Mouse (Mus musculus): Measurements from ENCODE around the gene Wfikkn2.
A peak's percentile ranks its signal among the peaks of the same experiment; 100 is the strongest.

The Wfikkn2 gene

DNA sequence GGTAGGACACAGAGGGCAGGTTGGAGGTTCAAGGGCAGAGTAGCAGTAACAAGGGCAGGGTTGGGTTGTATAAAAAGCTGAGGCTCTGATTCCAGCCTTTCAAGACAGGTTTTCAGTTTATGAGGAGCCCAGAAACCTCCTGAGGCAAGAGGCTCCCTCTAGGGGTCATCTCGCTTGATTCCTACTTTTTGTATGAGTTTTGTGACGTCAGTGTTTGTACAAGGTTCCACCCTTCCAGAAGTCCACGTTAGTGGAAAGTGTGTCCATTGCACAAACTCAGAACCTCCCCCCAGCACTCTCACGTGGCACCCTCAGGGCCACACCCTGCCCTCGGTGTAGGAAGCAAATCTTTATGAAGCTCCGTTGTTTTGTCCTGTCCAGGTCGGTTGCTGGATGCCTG lies 19.8 kb downstream of the Wfikkn2 start:
- DNase-seq (ENCODE audit: low read depth, low spot score), result peak; percentile 84

- DNase-seq (ENCODE audit: low read depth, low spot score), result no peak
Observed at GRCm38 (mm10) chr11:94223531-94223930, 22.3 kb downstream of the Wfikkn2 start.

GRCm38 (mm10) chr11:94221257-94221656 lies 24.5 kb downstream of the Wfikkn2 start:
- no peak for DNase-seq (ENCODE audit: low read depth, low spot score)

DNA sequence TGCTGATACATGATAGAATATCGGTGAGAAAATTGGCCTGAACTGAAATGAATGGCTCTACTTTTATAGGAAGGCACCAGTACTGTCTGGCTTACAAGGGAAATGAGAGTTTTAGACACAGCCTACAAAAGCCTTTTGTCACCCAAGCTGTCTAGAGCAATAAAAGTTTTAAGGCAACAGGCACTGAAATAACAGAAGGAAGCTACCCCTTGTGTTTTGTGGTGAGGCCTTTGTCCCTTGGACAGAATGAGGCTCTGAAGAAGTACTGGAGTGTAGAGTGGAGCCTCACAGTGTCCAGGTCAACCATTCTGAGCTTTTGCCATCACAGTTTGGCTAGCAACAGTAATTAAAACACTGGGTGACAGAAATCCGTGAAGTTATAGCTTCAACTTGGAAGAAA lies 29.6 kb downstream of the Wfikkn2 start:
- DNase-seq (ENCODE audit: low read depth, low spot score), result no peak

GRCm38 (mm10) chr11:94215581-94215980 lies 30.2 kb downstream of the Wfikkn2 start:
- DNase-seq (ENCODE audit: low read depth, low spot score), result no peak

DNA sequence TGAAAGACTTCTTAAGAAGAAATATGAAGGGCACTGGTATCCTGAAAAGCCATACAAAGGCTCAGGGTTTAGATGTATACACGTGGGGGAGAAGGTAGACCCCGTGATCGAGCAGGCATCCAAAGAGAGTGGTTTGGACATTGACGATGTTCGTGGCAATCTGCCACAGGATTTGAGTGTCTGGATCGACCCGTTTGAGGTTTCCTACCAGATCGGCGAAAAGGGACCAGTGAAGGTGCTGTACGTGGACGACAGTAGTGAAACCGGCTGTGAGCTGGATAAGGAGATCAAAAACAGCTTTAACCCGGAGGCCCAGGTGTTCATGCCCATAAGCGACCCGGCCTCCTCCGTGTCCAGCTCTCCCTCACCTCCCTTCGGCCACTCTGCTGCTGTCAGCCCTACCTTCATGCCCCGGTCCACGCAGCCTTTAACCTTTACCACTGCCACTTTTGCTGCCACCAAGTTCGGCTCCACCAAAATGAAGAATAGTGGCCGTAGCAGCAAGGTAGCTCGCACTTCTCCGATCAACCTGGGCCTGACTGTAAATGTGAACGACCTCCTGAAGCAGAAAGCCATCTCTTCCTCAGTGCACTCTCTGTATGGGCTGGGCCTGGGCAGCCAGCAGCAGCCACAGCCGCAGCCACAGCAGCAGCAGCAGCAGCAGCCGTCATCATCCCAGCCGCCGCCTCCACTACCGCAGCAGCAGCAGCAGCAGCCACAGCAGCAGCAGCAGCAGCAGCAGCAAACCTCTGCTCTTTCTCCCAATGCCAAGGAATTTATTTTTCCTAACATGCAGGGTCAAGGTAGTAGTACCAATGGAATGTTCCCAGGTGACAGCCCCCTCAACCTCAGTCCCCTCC lies 31.8 kb downstream of the Wfikkn2 start:
- DNase-seq (ENCODE audit: low read depth, low spot score), result peak; percentile 47

DNA sequence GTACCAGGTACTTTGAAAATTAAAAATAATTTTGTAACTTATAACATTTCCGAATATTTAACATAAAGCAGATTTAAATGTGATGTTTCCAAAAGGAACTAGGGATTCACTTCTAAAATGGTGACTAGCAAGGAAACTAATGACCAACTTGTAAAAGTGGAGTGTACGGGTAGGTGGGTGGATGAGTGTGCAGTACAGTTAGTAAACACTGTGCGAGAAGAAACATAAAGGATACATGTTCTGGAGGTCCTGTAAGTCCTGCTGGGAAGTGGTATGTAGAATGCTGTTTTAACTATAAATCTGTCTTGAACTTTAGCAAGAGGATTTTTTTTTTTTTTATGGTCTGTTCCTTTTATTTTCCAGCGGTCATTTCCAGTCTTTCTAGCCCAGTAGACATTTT lies 32.8 kb downstream of the Wfikkn2 start:
- no peak for DNase-seq (ENCODE audit: low read depth, low spot score)

DNA sequence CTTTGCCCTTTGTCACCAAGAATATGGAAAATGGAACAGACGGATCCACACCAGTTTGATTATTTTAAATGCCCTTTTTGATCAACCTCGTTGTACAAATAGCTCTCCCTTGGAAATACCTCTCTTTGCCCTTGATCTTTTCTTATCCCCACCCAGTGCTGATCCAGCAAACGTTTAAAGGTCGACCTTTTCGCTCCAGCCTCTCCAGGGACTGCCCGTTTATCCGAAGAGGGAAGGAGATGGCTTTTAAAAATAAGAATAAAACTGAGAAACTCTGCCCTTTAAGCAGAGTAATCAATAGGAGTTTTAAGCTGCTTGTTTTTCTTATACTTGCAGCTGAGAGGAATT lies 33.3 kb downstream of the Wfikkn2 start:
- DNase-seq (ENCODE audit: low read depth, low spot score), result peak; percentile 32

DNA sequence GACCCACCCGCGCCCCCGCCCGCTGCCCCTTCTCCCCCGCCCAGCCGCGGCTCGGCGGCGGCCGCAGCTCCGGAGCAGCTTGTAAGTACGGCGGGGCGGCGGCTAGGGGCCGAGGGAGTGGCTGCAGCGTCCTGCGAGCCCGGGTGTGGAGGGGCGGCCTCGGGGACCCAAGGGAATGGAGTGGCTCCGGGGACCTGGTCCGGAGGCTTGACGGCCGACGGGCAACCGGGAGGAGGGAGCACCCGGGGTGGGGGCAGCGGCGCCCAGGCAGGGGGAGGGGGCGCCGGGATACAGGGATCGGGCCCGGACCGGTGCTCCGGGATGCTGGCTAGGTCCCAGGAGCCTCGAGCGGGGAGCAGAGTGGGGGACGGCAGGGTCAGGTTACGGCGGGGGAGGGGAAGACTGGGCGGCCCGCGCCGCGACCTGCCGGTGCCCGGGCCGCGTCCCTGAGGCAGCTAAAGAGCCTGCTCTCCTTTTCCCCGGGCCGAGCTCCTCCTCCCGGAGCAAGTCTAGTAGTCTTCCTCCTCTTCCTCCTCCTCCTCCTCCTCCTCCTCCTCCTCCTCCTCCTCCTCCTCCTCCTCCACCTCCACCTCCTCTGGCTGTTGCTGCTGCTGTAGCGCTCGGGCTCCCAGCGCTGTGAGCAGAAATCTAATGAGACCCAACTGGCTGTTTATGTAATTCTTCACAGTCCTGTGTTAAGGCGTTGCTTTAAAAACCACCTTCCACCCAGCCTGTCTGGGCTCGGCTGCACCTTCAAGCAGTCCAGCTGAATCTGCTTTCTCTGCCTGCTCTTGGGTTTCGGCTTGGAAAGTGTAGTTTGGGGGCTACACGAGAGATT lies 33.9 kb downstream of the Wfikkn2 start:
- peak; percentile 65 for DNase-seq (ENCODE audit: low read depth, low spot score)

DNA sequence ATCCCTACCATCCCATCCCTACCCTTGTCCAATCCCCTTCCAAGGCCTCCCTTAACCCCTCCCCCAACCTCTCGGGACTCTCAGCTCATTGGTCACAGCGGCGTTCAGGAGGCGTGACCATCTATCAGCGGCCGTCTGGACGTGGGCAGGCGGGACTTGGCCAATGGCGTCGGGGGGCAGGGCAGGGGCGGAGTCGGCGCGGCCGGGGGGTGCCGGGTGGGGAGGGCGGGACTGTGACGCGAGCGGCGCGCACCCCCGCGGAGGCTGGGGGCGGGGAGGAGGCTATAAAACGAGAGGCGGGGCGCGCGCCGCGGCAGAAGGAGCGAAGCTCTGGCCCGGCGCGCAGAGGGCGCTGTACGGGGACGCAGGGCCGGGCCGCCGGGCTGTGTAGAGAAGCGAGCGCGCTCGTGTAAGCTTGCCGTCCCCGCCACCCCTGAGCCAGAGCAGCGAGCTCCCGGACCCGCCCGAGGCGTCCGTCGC lies 34.6 kb downstream of the Wfikkn2 start, which contains the start of gene Tob1:
Gene Tob1, plus strand, starts transcription at position 331 of the 480 bp plus-strand sequence.
- DNase-seq (ENCODE audit: low read depth, low spot score), result peak; percentile 99

DNA sequence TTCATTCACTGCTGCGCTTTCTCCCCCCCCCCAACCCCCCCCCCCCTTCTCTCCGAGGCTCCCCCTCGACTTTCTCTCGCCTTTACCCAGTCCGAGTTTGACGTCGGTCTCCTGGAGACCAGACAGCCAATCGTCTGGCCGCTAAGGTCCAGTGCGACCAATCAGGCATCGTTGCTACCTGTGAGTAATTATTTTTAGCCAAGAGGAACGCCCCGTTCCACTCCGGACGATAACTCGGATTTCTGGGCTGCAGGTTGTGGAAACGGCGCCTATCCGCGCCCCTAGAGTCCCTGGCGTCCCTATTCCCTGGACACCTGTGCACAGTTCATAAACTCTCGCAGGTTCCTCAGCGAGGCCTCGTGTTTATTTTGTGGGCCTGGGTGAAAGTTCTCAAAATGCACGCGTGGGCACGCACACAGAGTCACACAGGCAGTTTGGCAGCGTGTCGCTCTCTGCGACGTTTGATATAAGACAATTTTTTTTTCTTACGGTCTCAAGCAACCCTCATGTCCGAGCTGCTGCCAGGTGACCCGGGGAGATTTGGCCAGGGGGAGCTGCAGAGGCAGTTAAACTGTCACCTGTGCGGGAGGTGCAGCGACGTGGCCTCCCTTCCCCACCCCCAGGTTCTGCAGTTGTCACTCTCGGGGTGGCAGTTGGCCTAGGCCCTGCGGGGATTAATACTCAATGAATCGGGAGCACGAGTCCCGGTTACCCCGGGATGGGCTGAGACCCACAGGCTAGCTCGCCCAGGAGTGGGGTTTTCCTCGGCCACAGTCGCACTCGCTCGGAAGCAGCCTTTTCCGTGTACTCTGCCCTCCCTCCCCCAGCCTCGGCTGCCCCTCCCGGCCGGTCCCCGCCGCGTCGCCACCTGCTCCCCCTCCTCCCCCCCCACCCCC lies 35.4 kb downstream of the Wfikkn2 start:
- DNase-seq (ENCODE audit: low read depth, low spot score), result peak; percentile 97

- DNase-seq (ENCODE audit: low read depth, low spot score), result no peak
Observed at GRCm38 (mm10) chr11:94209695-94210131, 36.1 kb downstream of the Wfikkn2 start.

DNA sequence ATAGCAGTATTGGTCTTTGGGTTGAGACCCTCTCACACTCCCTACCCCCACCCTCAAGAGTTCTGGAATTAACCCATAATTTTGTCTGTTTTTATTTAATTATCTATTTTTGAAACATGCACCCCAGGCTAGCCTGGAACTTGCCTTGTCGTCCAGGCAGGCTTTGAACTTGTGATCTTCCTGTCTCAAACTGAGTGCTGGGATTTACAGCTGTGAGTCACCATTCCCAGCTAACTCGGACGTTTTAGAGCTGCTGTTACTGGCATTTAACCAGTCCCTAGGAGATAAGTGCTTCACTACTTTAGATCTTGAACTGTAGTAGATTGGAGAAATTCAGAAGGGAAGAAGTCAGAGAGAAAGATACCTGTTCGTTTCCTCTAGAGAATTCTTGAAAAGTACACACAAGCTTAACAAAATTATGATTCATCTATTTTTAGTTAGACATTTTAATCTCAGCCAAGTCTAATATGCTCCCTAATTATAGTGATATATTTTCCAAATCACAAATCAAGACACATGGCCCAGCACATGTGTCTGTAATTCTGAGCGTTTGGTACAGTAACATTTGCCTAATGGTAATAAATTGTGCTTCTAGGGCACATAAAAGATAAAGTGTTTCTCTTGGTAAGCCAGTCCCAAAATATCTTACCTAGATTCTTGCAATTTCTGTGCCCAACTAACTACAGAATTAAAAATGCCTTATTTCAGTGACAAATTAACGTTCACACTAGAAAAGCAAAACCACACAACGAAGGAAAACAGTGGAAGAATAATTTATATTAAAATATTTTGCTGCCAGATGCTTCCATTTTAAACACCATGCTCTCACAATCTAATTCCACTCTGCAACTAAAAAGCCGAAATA lies 36.8 kb downstream of the Wfikkn2 start:
- no peak for DNase-seq (ENCODE audit: low read depth, low spot score)

- no peak for DNase-seq (ENCODE audit: low read depth, low spot score)
Observed at GRCm38 (mm10) chr11:94206398-94207114, 39.2 kb downstream of the Wfikkn2 start.

DNA sequence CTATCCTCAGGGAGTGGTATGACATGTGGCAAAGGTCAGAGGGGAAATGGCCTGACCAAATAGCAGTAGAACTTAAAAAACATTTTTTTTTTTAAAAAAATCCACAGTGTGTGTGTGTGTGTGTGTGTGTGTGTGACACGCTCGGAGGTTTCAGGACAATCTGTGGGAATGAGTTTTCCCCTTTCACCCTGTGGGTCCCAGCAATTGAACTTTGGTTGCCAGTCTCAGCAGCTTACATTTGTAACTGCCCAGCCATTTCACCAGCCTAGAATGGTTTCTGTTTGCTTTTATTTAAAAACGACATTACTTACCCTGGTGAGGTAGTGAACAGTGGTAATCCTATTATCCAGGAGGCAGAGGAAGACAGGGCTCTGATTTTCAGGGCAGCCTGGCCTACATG lies 42.7 kb downstream of the Wfikkn2 start:
- no peak for DNase-seq (ENCODE audit: low read depth, low spot score)

DNA sequence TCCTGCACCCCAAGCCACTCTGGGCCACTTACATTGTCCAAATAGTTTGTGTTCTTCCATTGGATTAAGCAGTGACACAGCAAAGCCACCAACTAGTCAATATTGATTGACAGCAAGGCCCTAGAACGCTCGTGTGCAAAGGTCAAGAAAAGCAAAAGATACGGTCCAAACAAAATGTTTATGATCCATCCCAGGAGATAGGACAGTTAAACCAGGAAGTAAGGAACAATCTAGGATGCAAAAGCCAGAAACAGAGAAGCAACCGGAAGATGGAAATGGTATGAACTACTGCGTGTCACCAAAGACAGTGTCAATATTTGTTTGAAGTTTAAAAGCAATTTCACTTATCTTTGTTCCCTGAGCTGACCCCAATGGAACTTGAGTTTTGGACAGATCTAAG lies 43.7 kb downstream of the Wfikkn2 start:
- DNase-seq (ENCODE audit: low read depth, low spot score), result no peak

DNA sequence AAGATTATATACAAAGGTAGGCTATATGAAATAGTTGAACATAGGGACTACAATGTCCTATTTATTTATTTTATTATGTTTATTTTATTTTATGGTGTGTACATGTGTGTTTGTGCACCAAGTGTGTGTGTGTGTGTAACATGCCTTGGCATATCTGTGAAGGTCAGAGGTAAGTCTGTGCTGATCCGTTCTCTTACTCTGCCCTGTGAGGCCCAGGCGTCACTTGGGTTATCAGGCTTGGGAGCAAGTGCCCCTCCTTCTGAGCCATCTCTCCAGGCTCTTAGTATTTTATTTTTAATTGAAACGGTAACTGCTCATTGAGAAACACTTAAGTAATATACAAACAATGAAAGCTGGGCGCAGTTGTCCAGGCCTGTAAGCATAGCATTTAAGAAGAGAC lies 45.4 kb downstream of the Wfikkn2 start:
- no peak for DNase-seq (ENCODE audit: low read depth, low spot score)

DNA sequence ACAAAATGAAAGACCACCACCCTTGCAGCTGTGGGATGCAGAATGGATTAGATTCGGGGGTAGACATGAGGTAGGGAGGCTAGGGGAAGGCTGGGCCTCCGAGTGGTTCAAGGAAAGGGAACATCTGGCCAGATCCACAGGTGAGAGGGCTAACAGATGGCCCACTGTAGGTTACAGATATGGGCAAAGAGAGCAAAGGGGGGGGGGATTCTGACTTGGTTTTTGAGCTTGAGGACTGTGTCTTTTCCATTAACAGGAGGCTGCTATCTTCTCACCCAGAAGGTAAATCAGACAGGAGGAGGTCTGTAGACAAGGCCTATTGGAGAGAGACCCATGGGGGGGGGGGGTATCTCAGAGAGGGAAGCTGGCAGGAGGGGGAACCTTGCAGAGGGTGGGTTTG lies 46.0 kb downstream of the Wfikkn2 start:
- DNase-seq (ENCODE audit: low read depth, low spot score), result no peak

GRCm38 (mm10) chr11:94198405-94199146 lies 47.2 kb downstream of the Wfikkn2 start:
- DNase-seq (ENCODE audit: low read depth, low spot score), result no peak
